8 mouse cellular contexts compared by ENCODE assay signal in genomic region chr12:99885282-99885901, GRCm38 (mm10). TPM values are rescaled to one million over a fixed set of nuclear protein-coding genes. Genes with fewer than 3 reads are reported as not detected.
DNase-seq lines count a peak whose midpoint lies in the region; ATAC-seq and TF ChIP-seq lines count a peak whose summit lies in the region.

No protein-coding gene starts in this region.

- intact Hi-C loops in gastrocnemius, adult 2 months (cut with DNase I): no loop called here
- intact Hi-C loops in left cerebral cortex, postnatal 14 days (cut with DNase I): no loop called here

- DNase-seq in gastrocnemius, adult 2 months: no peak
- DNase-seq in gastrocnemius, postnatal 4 days (ENCODE audit: low spot score in 2 of 2): no peak
- peak; percentile 85 for DNase-seq in midbrain, embryonic 11.5 days (ENCODE audit: low spot score, missing footprints)
- no peak for DNase-seq in left cerebral cortex, postnatal 14 days (ENCODE audit: low spot score in 2 of 2)

- no peaks in the 10 kb centered on the region for H3K36me3 ChIP-seq in C2C12 (ENCODE audit: control insufficient read depth, insufficient read depth)
- no peaks in the 10 kb centered on the region for H3K36me3 ChIP-seq in heart, embryonic 16.5 days (ENCODE audit: control insufficient read depth, insufficient read depth)
- no peaks in the 10 kb centered on the region for H3K36me3 ChIP-seq in midbrain, embryonic 11.5 days (ENCODE audit: control insufficient read depth, insufficient read depth, low read length)

- H3K79me2 ChIP-seq in C2C12 (ENCODE audit: control insufficient read depth, insufficient read depth): peaks cover 10% of the 10 kb centered on the region

- H3K4me1 ChIP-seq in heart, embryonic 16.5 days (ENCODE audit: control insufficient read depth, insufficient read depth, low read length): peaks cover 15% of the 10 kb centered on the region
- H3K4me1 ChIP-seq in midbrain, embryonic 11.5 days (ENCODE audit: control insufficient read depth, insufficient read depth, low read length): peaks cover 11% of the 10 kb centered on the region

- H3ac ChIP-seq in C2C12 (ENCODE audit: control insufficient read depth, insufficient read length, low read depth): peak overlapping the region; percentile 73

- no peaks in the 10 kb centered on the region for H3K9me3 ChIP-seq in heart, embryonic 16.5 days (replicated peaks; ENCODE audit: control insufficient read depth, low read length)
- H3K9me3 ChIP-seq in midbrain, embryonic 11.5 days (ENCODE audit: control insufficient read depth, low read length): no peaks in the 10 kb centered on the region

- no peaks in the 10 kb centered on the region for H3K27me3 ChIP-seq in C2C12 (ENCODE audit: control insufficient read depth, insufficient read depth, insufficient read length)
- H3K27me3 ChIP-seq in heart, embryonic 16.5 days (ENCODE audit: control insufficient read depth, insufficient read depth, low read length): no peaks in the 10 kb centered on the region
- no peaks in the 10 kb centered on the region for H3K27me3 ChIP-seq in midbrain, embryonic 11.5 days (ENCODE audit: control insufficient read depth, insufficient read depth, low read length)

- no peak for ATAC-seq in heart, embryonic 16.5 days (replicated peaks; ENCODE audit: extremely low read depth, insufficient read depth, low FRiP score)
- no peak for ATAC-seq in midbrain, embryonic 11.5 days (ENCODE audit: low FRiP score)
- no peak for ATAC-seq in inflammation-experienced regulatory T-cells, adult 6 months
- no peak for ATAC-seq in CD4-positive, CD25-positive, alpha-beta regulatory T cell, adult 4 months

- H3K79me3 ChIP-seq in C2C12 (ENCODE audit: low read depth): no peaks in the 10 kb centered on the region

- 53% methylated on average over 8 of the region's 8 CpGs for WGBS in heart, embryonic 16.5 days
- WGBS in midbrain, embryonic 11.5 days: 41% methylated on average over 8 of the region's 8 CpGs

- H3K9ac ChIP-seq in heart, embryonic 16.5 days (ENCODE audit: low read length): peak overlapping the region; percentile 85
- H3K9ac ChIP-seq in midbrain, embryonic 11.5 days (ENCODE audit: low read length): peak overlapping the region; percentile 95

- peak overlapping the region; percentile 93 for H3K27ac ChIP-seq in gastrocnemius, adult 2 months
- H3K27ac ChIP-seq in heart, embryonic 16.5 days (ENCODE audit: low read length): no peak overlapping the region
- H3K27ac ChIP-seq in midbrain, embryonic 11.5 days (ENCODE audit: low read depth, low read length): no peak overlapping the region

- H3K4me2 ChIP-seq in heart, embryonic 16.5 days (ENCODE audit: low read depth, low read length): peak overlapping the region; percentile 63
- H3K4me2 ChIP-seq in midbrain, embryonic 11.5 days: peak overlapping the region; percentile 91

- TF ChIP-seq CTCF in gastrocnemius, adult 2 months (IDR thresholded peaks at IDR 0.05): no peak
- TF ChIP-seq CTCF in C2C12 (IDR thresholded peaks at IDR 0.05; ENCODE audit: control insufficient read depth, insufficient read depth, insufficient read length): no peak

- H3K4me3 ChIP-seq in gastrocnemius, adult 2 months: peak overlapping the region; percentile 96
- H3K4me3 ChIP-seq in C2C12 (ENCODE audit: insufficient read depth, poor library complexity, severe bottlenecking): peak overlapping the region; percentile 67
- H3K4me3 ChIP-seq in heart, embryonic 16.5 days (ENCODE audit: low read length): peak overlapping the region; percentile 69
- H3K4me3 ChIP-seq in midbrain, embryonic 11.5 days (ENCODE audit: low read depth, low read length): peak overlapping the region; percentile 81

TF ChIP-seq in C2C12, 6 proteins besides CTCF, POLR2A, EP300 and RAD21:
- TF ChIP-seq MYOG (IDR thresholded peaks at IDR 0.05; ENCODE audit: control insufficient read depth, extremely low read depth, insufficient read length) (no peak), MAX (IDR thresholded peaks at IDR 0.05) (no peak), MYOD1 (IDR thresholded peaks at IDR 0.05; ENCODE audit: control insufficient read depth, insufficient read length, low read depth) (no peak), USF1 (IDR thresholded peaks at IDR 0.05; ENCODE audit: low read depth) (no peak), CEBPB (IDR thresholded peaks at IDR 0.05; ENCODE audit: low read depth) (no peak)

RNA-seq across cellular contexts. Expression of gene Tdp1, which starts 1.1 kb away (rescaled TPM):
- total RNA-seq in gastrocnemius, adult 2 months (2021): 1 to 10 TPM; 3.6 to 6.6 TPM
- 10 to 100 TPM; 18.4 to 20.1 TPM for total RNA-seq in gastrocnemius, postnatal 4 days (2021)
- polyA plus RNA-seq in C2C12 (2012; fragmentation: generic; extraction: Trizol): 39.5 TPM
- polyA plus RNA-seq in heart, embryonic 16.5 days (2015; fragmentation: Nextera tagmentation; extraction: Ambion mirVana): 27.4 and 30.5 TPM in 2 replicates
- polyA plus RNA-seq in midbrain, embryonic 11.5 days (2014; fragmentation: Nextera tagmentation; extraction: Ambion mirVana): 78.3 and 81.9 TPM in 2 replicates
- polyA plus RNA-seq in inflammation-experienced regulatory T-cells, adult 6 months (2017; shearing (Covaris generic)): 10 to 100 TPM; 18.1 to 25.6 (median 23.3) TPM
- 10 to 100 TPM; 26.5 to 30.0 TPM for total RNA-seq in left cerebral cortex, postnatal 14 days (2021)
- polyA plus RNA-seq in CD4-positive, CD25-positive, alpha-beta regulatory T cell, adult 4 months (2017; shearing (Covaris generic)): 10 to 100 TPM; 25.4 to 34.4 TPM

RNA-seq across cellular contexts. Expression of gene Efcab11, which starts 1.2 kb away (rescaled TPM):
- total RNA-seq in gastrocnemius, adult 2 months (2021): not detected
- total RNA-seq in gastrocnemius, postnatal 4 days (2021): 1 to 10 TPM; 1.4 to 1.9 TPM
- 4.7 TPM for polyA plus RNA-seq in C2C12 (2012; fragmentation: generic; extraction: Trizol)
- 8.8 and 9.7 TPM in 2 replicates for polyA plus RNA-seq in heart, embryonic 16.5 days (2015; fragmentation: Nextera tagmentation; extraction: Ambion mirVana)
- polyA plus RNA-seq in midbrain, embryonic 11.5 days (2014; fragmentation: Nextera tagmentation; extraction: Ambion mirVana): 23.8 and 24.6 TPM in 2 replicates
- 1 to 10 TPM in 2 of 3 experiments, under 1 TPM in 1; 0.91 to 3.5 (median 1.4) TPM for polyA plus RNA-seq in inflammation-experienced regulatory T-cells, adult 6 months (2017; shearing (Covaris generic))
- total RNA-seq in left cerebral cortex, postnatal 14 days (2021): under 1 TPM; 0.29 to 0.61 TPM
- polyA plus RNA-seq in CD4-positive, CD25-positive, alpha-beta regulatory T cell, adult 4 months (2017; shearing (Covaris generic)): 1 to 10 TPM; 1.0 to 1.5 TPM
